Mouse (Mus musculus) myocyte (in vitro differentiated cells): Measurements from ENCODE around the gene Ldb3.

Experiments
- CEBPB ChIP-seq: IDR thresholded peaks from 2 replicates; pipeline ENCODE4 v1.6.1; 2011; ENCODE audit warnings: mild to moderate bottlenecking, moderate library complexity; ENCODE audit not compliant: poor library complexity, insufficient read depth, severe bottlenecking
- E2F4 ChIP-seq: IDR thresholded peaks from one replicate; pipeline ENCODE4 v1.6.1; 2011; ENCODE audit warnings: mild to moderate bottlenecking, control low read depth, moderate library complexity; ENCODE audit not compliant: insufficient read depth
- MAX ChIP-seq: IDR thresholded peaks from one replicate; pipeline ENCODE4 v1.6.1; 2011; ENCODE audit warnings: low read depth, mild to moderate bottlenecking, control low read depth
- MYOD1 ChIP-seq, 3 experiments: IDR thresholded peaks; one replicate each; pipeline ENCODE4 v1.6.1; 2011; ENCODE audit warnings: control low read depth in 2 of 3, low read depth in 2 of 3, mild to moderate bottlenecking in 2 of 3, moderate library complexity in 1 of 3; ENCODE audit not compliant: insufficient read length in 2 of 3, control insufficient read depth in 1 of 3
- MYOG ChIP-seq, 3 experiments: IDR thresholded peaks; one replicate each; pipeline ENCODE4 v1.6.1; 2011; ENCODE audit warnings: control low read depth in 2 of 3, low read depth in 2 of 3, mild to moderate bottlenecking in 2 of 3; ENCODE audit not compliant: insufficient read length in 2 of 3, control insufficient read depth in 1 of 3, insufficient read depth in 1 of 3
- POLR2A ChIP-seq: IDR thresholded peaks from one replicate; pipeline ENCODE4 v1.6.1; 2011; ENCODE audit warnings: low read depth, mild to moderate bottlenecking, control low read depth, moderate library complexity; ENCODE audit not compliant: insufficient read length
- POLR2AphosphoS2 ChIP-seq: IDR thresholded peaks from one replicate; pipeline ENCODE4 v1.6.1; 2011; ENCODE audit warnings: low read depth, control low read depth; ENCODE audit not compliant: insufficient read length
- SRF ChIP-seq: IDR thresholded peaks from one replicate; pipeline ENCODE4 v1.6.1; 2011; ENCODE audit warnings: low read depth; ENCODE audit not compliant: control insufficient read depth, insufficient read length
- TCF12 ChIP-seq: IDR thresholded peaks from one replicate; pipeline ENCODE4 v1.6.1; 2011; ENCODE audit warnings: mild to moderate bottlenecking, control low read depth; ENCODE audit not compliant: poor library complexity, insufficient read depth, severe bottlenecking
- TCF3 ChIP-seq: IDR thresholded peaks from one replicate; pipeline ENCODE4 v1.6.1; 2011; ENCODE audit warnings: low read depth, control low read depth; ENCODE audit not compliant: insufficient read length
- USF1 ChIP-seq: IDR thresholded peaks from one replicate; pipeline ENCODE4 v1.6.1; 2011; ENCODE audit warnings: low read depth, mild to moderate bottlenecking, control low read depth, moderate library complexity

- no peak for TF ChIP-seq POLR2A
- TF ChIP-seq POLR2AphosphoS2 = no peak
- no peak for TF ChIP-seq E2F4
- no peak for TF ChIP-seq MYOD1 (IDR thresholded peaks at IDR 0.05; ENCODE audit: control insufficient read depth in 1 of 3, insufficient read length in 2 of 3, low read depth in 2 of 3)
- TF ChIP-seq TCF3 = no peak
- no peak for TF ChIP-seq TCF12
- TF ChIP-seq CEBPB = no peak
- TF ChIP-seq MAX = no peak
- TF ChIP-seq MYOG (IDR thresholded peaks at IDR 0.05; ENCODE audit: control insufficient read depth in 1 of 3, insufficient read depth in 1 of 3, insufficient read length in 2 of 3, low read depth in 2 of 3) = no peak
- no peak for TF ChIP-seq USF1
- no peak for TF ChIP-seq SRF
These were observed 1.6 kb upstream of the Ldb3 start for GRCm38 (mm10) chr14:34590017-34590570.
